8 mouse cellular contexts compared by ENCODE assay signal in the genomic region with DNA sequence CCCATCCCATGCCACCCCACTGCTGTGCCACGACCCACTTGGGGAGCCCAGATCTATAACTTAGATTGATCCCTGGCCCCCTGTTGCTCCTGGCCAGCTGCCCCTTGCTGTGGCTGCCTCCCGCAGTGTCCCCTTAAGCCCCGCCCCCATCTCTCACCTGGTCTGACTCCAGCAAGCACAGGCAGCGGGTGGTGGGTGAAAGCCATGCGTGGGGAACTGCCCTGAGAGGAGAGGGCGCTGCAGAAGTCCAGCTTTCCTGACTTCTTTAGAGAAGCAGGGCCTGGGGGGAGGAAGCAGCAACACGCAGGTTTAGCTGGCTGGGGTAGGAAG. TPM values are rescaled to one million over a fixed set of nuclear protein-coding genes. Genes with fewer than 3 reads are reported as not detected.
DNase-seq lines count a peak whose midpoint lies in the region; ATAC-seq and TF ChIP-seq lines count a peak whose summit lies in the region.

No protein-coding gene starts in this region.

- H3K4me3 ChIP-seq in heart, adult 2 months: no peak overlapping the region
- peak overlapping the region; percentile 71 for H3K4me3 ChIP-seq in G1E (ENCODE audit: low read depth, low read length)
- peak overlapping the region; percentile 22; the same call in 1 of the 2 replicates for H3K4me3 ChIP-seq in hindbrain, embryonic 10.5 days
- H3K4me3 ChIP-seq in limb, embryonic 15.5 days: peak overlapping the region; percentile 16
- no peak overlapping the region for H3K4me3 ChIP-seq in neural tube, embryonic 15.5 days (replicated peaks)

- no peak for DNase-seq in heart, adult 2 months
- DNase-seq in heart, adult 8-10 months (ENCODE audit: low spot score): no peak
- no peak for DNase-seq in G1E (ENCODE audit: low spot score)
- DNase-seq in hindbrain, embryonic 10.5 days (ENCODE audit: low spot score): no peak
- no peak for DNase-seq in adrenal gland, adult 2 months
- no peak for DNase-seq in layer of hippocampus, postnatal 25 days (ENCODE audit: extremely low spot score in 1 of 2, low spot score in 1 of 2)

- peaks cover 17% of the 10 kb centered on the region for H3K36me3 ChIP-seq in heart, adult 2 months (ENCODE audit: control insufficient read depth, insufficient read depth, low read length)
- peaks cover 85% of the 10 kb centered on the region for H3K36me3 ChIP-seq in G1E (replicated peaks)
- H3K36me3 ChIP-seq in hindbrain, embryonic 10.5 days: no peaks in the 10 kb centered on the region
- H3K36me3 ChIP-seq in limb, embryonic 15.5 days: peaks cover 78% of the 10 kb centered on the region
- no peaks in the 10 kb centered on the region for H3K36me3 ChIP-seq in neural tube, embryonic 15.5 days

- WGBS in heart, adult 2 months: 33% methylated on average over 7 of the region's 7 CpGs
- 21% methylated on average over 7 of the region's 7 CpGs for WGBS in hindbrain, embryonic 10.5 days
- WGBS in limb, embryonic 15.5 days: 7% methylated on average over 7 of the region's 7 CpGs
- whole genome bisulfite sequencing in neural tube, embryonic 15.5 days: 40% methylated on average over 7 of the region's 7 CpGs

- H3K79me2 ChIP-seq in heart, adult 2 months (replicated peaks; ENCODE audit: control insufficient read depth, insufficient read depth, low read length): no peaks in the 10 kb centered on the region

- peak overlapping the region; percentile 47 for H3K4me2 ChIP-seq in limb, embryonic 15.5 days
- H3K4me2 ChIP-seq in neural tube, embryonic 15.5 days: peak overlapping the region; percentile 26

- TF ChIP-seq CTCF in heart, adult 2 months (IDR thresholded peaks at IDR 0.05): no peak
- TF ChIP-seq CTCF in G1E (IDR thresholded peaks at IDR 0.05; ENCODE audit: low read depth, low read length): no peak

- peak overlapping the region; percentile 15; the same call in 1 of the 2 replicates for H3K9ac ChIP-seq in heart, adult 2 months (ENCODE audit: low read depth, low read length)
- no peak overlapping the region for H3K9ac ChIP-seq in limb, embryonic 15.5 days
- H3K9ac ChIP-seq in neural tube, embryonic 15.5 days (replicated peaks): peak overlapping the region; percentile 11; the same call in 1 of the 2 replicates

- peak overlapping the region; percentile 62 for H3K27ac ChIP-seq in heart, adult 2 months
- peak overlapping the region; percentile 65 for H3K27ac ChIP-seq in hindbrain, embryonic 10.5 days
- peak overlapping the region; percentile 98 for H3K27ac ChIP-seq in limb, embryonic 15.5 days
- peak overlapping the region; percentile 80 for H3K27ac ChIP-seq in neural tube, embryonic 15.5 days (replicated peaks)

- no peaks in the 10 kb centered on the region for H3K27me3 ChIP-seq in heart, adult 2 months (ENCODE audit: control insufficient read depth, insufficient read depth, low read length)
- H3K27me3 ChIP-seq in G1E (ENCODE audit: insufficient read depth, low read length): no peaks in the 10 kb centered on the region
- H3K27me3 ChIP-seq in hindbrain, embryonic 10.5 days (ENCODE audit: insufficient read depth, poor library complexity, severe bottlenecking): peaks cover 100% of the 10 kb centered on the region
- no peaks in the 10 kb centered on the region for H3K27me3 ChIP-seq in limb, embryonic 15.5 days
- H3K27me3 ChIP-seq in neural tube, embryonic 15.5 days (replicated peaks): peaks cover 8% of the 10 kb centered on the region

- H3K9me3 ChIP-seq in G1E (replicated peaks): no peaks in the 10 kb centered on the region
- H3K9me3 ChIP-seq in hindbrain, embryonic 10.5 days: no peaks in the 10 kb centered on the region
- H3K9me3 ChIP-seq in limb, embryonic 15.5 days: no peaks in the 10 kb centered on the region
- H3K9me3 ChIP-seq in neural tube, embryonic 15.5 days (replicated peaks): no peaks in the 10 kb centered on the region

- H3K4me1 ChIP-seq in heart, adult 2 months (ENCODE audit: control insufficient read depth, insufficient read depth, low read length): peaks cover 41% of the 10 kb centered on the region
- H3K4me1 ChIP-seq in G1E (ENCODE audit: insufficient read depth, low read depth, low read length): peaks cover 81% of the 10 kb centered on the region
- peaks cover 52% of the 10 kb centered on the region for H3K4me1 ChIP-seq in hindbrain, embryonic 10.5 days (replicated peaks)
- H3K4me1 ChIP-seq in limb, embryonic 15.5 days: peaks cover 95% of the 10 kb centered on the region
- H3K4me1 ChIP-seq in neural tube, embryonic 15.5 days: peaks cover 57% of the 10 kb centered on the region

- intact Hi-C loops in heart, adult 2 months (cut with DNase I): no loop called here

- ATAC-seq in G1E (ENCODE audit: extremely low read depth, insufficient number of reproducible peaks, low FRiP score, poor library complexity, severe bottlenecking): 0 out of 2 replicates have a peak, but pooled peaks have one; percentile 4
- ATAC-seq in limb, embryonic 15.5 days (ENCODE audit: insufficient number of reproducible peaks, low FRiP score, low TSS enrichment, low read depth): no peak
- ATAC-seq in neural tube, embryonic 15.5 days (ENCODE audit: low FRiP score): no peak

- no peak for TF ChIP-seq POLR2A in heart, adult 2 months (IDR thresholded peaks at IDR 0.05; ENCODE audit: insufficient read depth, low read depth, low read length)

- TF ChIP-seq EP300 in heart, adult 2 months (IDR thresholded peaks at IDR 0.05; ENCODE audit: insufficient read depth, low read depth, low read length): no peak

RNA-seq across cellular contexts. Expression of gene G430095P16Rik, which starts 0.7 kb away (rescaled TPM):
- under 1 TPM in 1 of 2 experiments, not detected in 1; 0.55 TPM for total RNA-seq in heart, adult 2 months (2021)
- 0.70 TPM in 1 of 2 replicates, not detected in the other for polyA plus RNA-seq in heart, adult 2 months (2012; rRNA removed)
- total RNA-seq in heart, adult 8-10 months (2022): under 1 TPM in 1 of 4 experiments, not detected in 3; 0.66 TPM
- 39.9 and 54.3 TPM in 2 replicates for total RNA-seq in G1E (2014; fragmentation: Nextera tagmentation)
- total RNA-seq in G1E (2017): 11.0 and 11.3 TPM in 2 replicates
- 35.2 and 42.7 TPM in 2 replicates for polyA plus RNA-seq in G1E (2012)
- 0.54 and 1.9 TPM in 2 replicates for polyA plus RNA-seq in hindbrain, embryonic 10.5 days (2016; fragmentation: Nextera tagmentation; extraction: Ambion mirVana)
- polyA plus RNA-seq in limb, embryonic 15.5 days (2015; fragmentation: Nextera tagmentation; extraction: Ambion mirVana): 3.8 and 5.5 TPM in 2 replicates
- polyA plus RNA-seq in neural tube, embryonic 15.5 days (2015; fragmentation: Nextera tagmentation; extraction: Ambion mirVana): 1.4 and 1.8 TPM in 2 replicates
- under 1 TPM in 1 of 2 experiments, not detected in 1; 0.59 TPM for total RNA-seq in adrenal gland, adult 2 months (2021)
- polyA plus RNA-seq in adrenal gland, adult 2 months (2012; rRNA removed): 0.26 and 0.76 TPM in 2 replicates
- not detected for total RNA-seq in layer of hippocampus, postnatal 25 days (2021)

RNA-seq across cellular contexts. Expression of gene Lyl1, which starts 22.3 kb away (rescaled TPM):
- 1 to 10 TPM; 3.0 to 3.7 TPM for total RNA-seq in heart, adult 2 months (2021)
- 4.0 and 7.7 TPM in 2 replicates for polyA plus RNA-seq in heart, adult 2 months (2012; rRNA removed)
- 1 to 10 TPM; 3.5 to 4.8 (median 4.3) TPM for total RNA-seq in heart, adult 8-10 months (2022)
- total RNA-seq in G1E (2014; fragmentation: Nextera tagmentation) (136 and 138 TPM in 2 replicates), G1E (2017) (81.2 and 95.6 TPM in 2 replicates)
- 550 and 561 TPM in 2 replicates for polyA plus RNA-seq in G1E (2012)
- 5.6 and 6.5 TPM in 2 replicates for polyA plus RNA-seq in hindbrain, embryonic 10.5 days (2016; fragmentation: Nextera tagmentation; extraction: Ambion mirVana)
- 5.6 and 6.0 TPM in 2 replicates for polyA plus RNA-seq in limb, embryonic 15.5 days (2015; fragmentation: Nextera tagmentation; extraction: Ambion mirVana)
- 3.1 and 6.1 TPM in 2 replicates for polyA plus RNA-seq in neural tube, embryonic 15.5 days (2015; fragmentation: Nextera tagmentation; extraction: Ambion mirVana)
- 1 to 10 TPM; 2.7 to 4.4 TPM for total RNA-seq in adrenal gland, adult 2 months (2021)
- polyA plus RNA-seq in adrenal gland, adult 2 months (2012; rRNA removed): 8.2 and 10.9 TPM in 2 replicates
- total RNA-seq in layer of hippocampus, postnatal 25 days (2021): 1 to 10 TPM; 2.1 to 2.8 TPM

RNA-seq across cellular contexts. Expression of gene Nacc1, which starts 35.9 kb away (rescaled TPM):
- 10 to 100 TPM; 30.5 to 31.0 TPM for total RNA-seq in heart, adult 2 months (2021)
- polyA plus RNA-seq in heart, adult 2 months (2012; rRNA removed): 45.3 and 50.5 TPM in 2 replicates
- 10 to 100 TPM; 26.7 to 36.0 (median 33.4) TPM for total RNA-seq in heart, adult 8-10 months (2022)
- 120 and 125 TPM in 2 replicates for total RNA-seq in G1E (2014; fragmentation: Nextera tagmentation)
- 48.1 and 54.5 TPM in 2 replicates for total RNA-seq in G1E (2017)
- polyA plus RNA-seq in G1E (2012): 207 and 224 TPM in 2 replicates
- 25.2 and 28.9 TPM in 2 replicates for polyA plus RNA-seq in hindbrain, embryonic 10.5 days (2016; fragmentation: Nextera tagmentation; extraction: Ambion mirVana)
- 13.5 and 13.8 TPM in 2 replicates for polyA plus RNA-seq in limb, embryonic 15.5 days (2015; fragmentation: Nextera tagmentation; extraction: Ambion mirVana)
- 12.3 and 14.1 TPM in 2 replicates for polyA plus RNA-seq in neural tube, embryonic 15.5 days (2015; fragmentation: Nextera tagmentation; extraction: Ambion mirVana)
- total RNA-seq in adrenal gland, adult 2 months (2021): 10 to 100 TPM; 78.4 to 80.7 TPM
- 98.7 and 120 TPM in 2 replicates for polyA plus RNA-seq in adrenal gland, adult 2 months (2012; rRNA removed)
- 10 to 100 TPM; 88.9 to 91.0 TPM for total RNA-seq in layer of hippocampus, postnatal 25 days (2021)

RNA-seq across cellular contexts. Expression of gene Trmt1, which starts 37.4 kb away (rescaled TPM):
- 10 to 100 TPM; 32.0 to 37.4 TPM for total RNA-seq in heart, adult 2 months (2021)
- 39.9 and 50.8 TPM in 2 replicates for polyA plus RNA-seq in heart, adult 2 months (2012; rRNA removed)
- total RNA-seq in heart, adult 8-10 months (2022): 10 to 100 TPM; 30.9 to 41.7 (median 38.5) TPM
- total RNA-seq in G1E (2014; fragmentation: Nextera tagmentation) (63.3 and 64.9 TPM in 2 replicates), G1E (2017) (68.2 and 96.4 TPM in 2 replicates)
- polyA plus RNA-seq in G1E (2012): 244 and 260 TPM in 2 replicates
- polyA plus RNA-seq in hindbrain, embryonic 10.5 days (2016; fragmentation: Nextera tagmentation; extraction: Ambion mirVana): 57.8 and 65.9 TPM in 2 replicates
- polyA plus RNA-seq in limb, embryonic 15.5 days (2015; fragmentation: Nextera tagmentation; extraction: Ambion mirVana): 63.3 and 64.5 TPM in 2 replicates
- polyA plus RNA-seq in neural tube, embryonic 15.5 days (2015; fragmentation: Nextera tagmentation; extraction: Ambion mirVana): 66.7 and 75.1 TPM in 2 replicates
- total RNA-seq in adrenal gland, adult 2 months (2021): 10 to 100 TPM; 57.0 to 68.5 TPM
- polyA plus RNA-seq in adrenal gland, adult 2 months (2012; rRNA removed): 150 and 160 TPM in 2 replicates
- total RNA-seq in layer of hippocampus, postnatal 25 days (2021): 100 to 1,000 TPM in 1 of 2 experiments, 10 to 100 TPM in 1; 83.4 to 101 TPM

Comparison
In these comparisons a context has a peak if more than half of its experiments do, and no peak if none do; other contexts are left out.
1. H3K4me3 ChIP-seq: peak in G1E (single experiment), hindbrain, embryonic 10.5 days (single experiment) and limb, embryonic 15.5 days (single experiment); none in heart, adult 2 months (single experiment) and neural tube, embryonic 15.5 days (single experiment).
2. RNA of gene Lyl1, which starts 22.3 kb away (polyA plus RNA-seq): 550 to 561 TPM in G1E; 8.2 to 10.9 TPM in adrenal gland, adult 2 months, 4.0 to 7.7 TPM in heart, adult 2 months, 5.6 to 6.5 TPM in hindbrain, embryonic 10.5 days, 5.6 to 6.0 TPM in limb, embryonic 15.5 days and 3.1 to 6.1 TPM in neural tube, embryonic 15.5 days; every median in the first group is over 10 times any median in the second.
3. Peak in every context shown above with its lines, with median percentiles within 50 percentile points of each other: H3K27ac ChIP-seq.